Mouse (Mus musculus): ENCODE data around the gene Kcnj8. TPM values are rescaled to one million over a fixed set of nuclear protein-coding genes. Genes with fewer than 3 reads are reported as not detected.

The Kcnj8 gene
- polyA plus RNA-seq, 2 experiments, result 9.7 to 11.3 TPM

- ATAC-seq (ENCODE audit: low FRiP score, low read depth), result no peak
- no peak overlapping the region for H3K4me2 ChIP-seq (replicated peaks; ENCODE audit: low read depth, low read length, severe bottlenecking)
- H3K4me1 ChIP-seq (ENCODE audit: control insufficient read depth, insufficient read depth, low read length), result no peaks in the 10 kb centered on the region
- no peak for TF ChIP-seq POLR2A (IDR thresholded peaks at IDR 0.05; ENCODE audit: borderline replicate concordance, extremely low read depth, insufficient read depth, insufficient read length)
- WGBS, result 53% methylated on average over 4 of the region's 4 CpGs
- H3K9ac ChIP-seq (ENCODE audit: low read depth, low read length, severe bottlenecking), result no peak overlapping the region
- H3K4me3 ChIP-seq (replicated peaks; ENCODE audit: low read length), result no peak overlapping the region
- H3K27me3 ChIP-seq (ENCODE audit: control insufficient read depth, insufficient read depth, low read length), result no peaks in the 10 kb centered on the region
- H3K9me3 ChIP-seq (ENCODE audit: control insufficient read depth, low read length), result no peaks in the 10 kb centered on the region
- H3K36me3 ChIP-seq (ENCODE audit: control insufficient read depth, insufficient read depth, low read length), result no peaks in the 10 kb centered on the region
- DNase-seq (ENCODE audit: low spot score), result no peak
- H3K27ac ChIP-seq (replicated peaks; ENCODE audit: low read depth, low read length), result no peak overlapping the region
Observed at GRCm38 (mm10) chr6:142550871-142551270, 20.5 kb downstream of the Kcnj8 start.

- DNase-seq (ENCODE audit: low spot score), result no peak
- Histone ChIP-seq H3K27ac (replicated peaks; ENCODE audit: low read depth, low read length) (no peak overlapping the region), H3K4me3 (replicated peaks; ENCODE audit: low read length) (no peak overlapping the region), H3K36me3 (ENCODE audit: control insufficient read depth, insufficient read depth, low read length) (no peaks in the 10 kb centered on the region), H3K9ac (ENCODE audit: low read depth, low read length, severe bottlenecking) (no peak overlapping the region), H3K27me3 (ENCODE audit: control insufficient read depth, insufficient read depth, low read length) (no peaks in the 10 kb centered on the region), H3K4me2 (replicated peaks; ENCODE audit: low read depth, low read length, severe bottlenecking) (no peak overlapping the region), H3K9me3 (ENCODE audit: control insufficient read depth, low read length) (no peaks in the 10 kb centered on the region), H3K4me1 (ENCODE audit: control insufficient read depth, insufficient read depth, low read length) (no peaks in the 10 kb centered on the region; the same call in 1 of the 2 replicates)
- no peak for TF ChIP-seq POLR2A (IDR thresholded peaks at IDR 0.05; ENCODE audit: borderline replicate concordance, extremely low read depth, insufficient read depth, insufficient read length)
- ATAC-seq (ENCODE audit: low FRiP score, low read depth), result no peak
- 80% methylated on average over 2 of the region's 2 CpGs for WGBS
Observed at GRCm38 (mm10) chr6:142548377-142548776, 23.0 kb downstream of the Kcnj8 start.

- no peaks in the 10 kb centered on the region for H3K27me3 ChIP-seq (ENCODE audit: control insufficient read depth, insufficient read depth, low read length)
- no peak for TF ChIP-seq POLR2A (IDR thresholded peaks at IDR 0.05; ENCODE audit: borderline replicate concordance, extremely low read depth, insufficient read depth, insufficient read length)
- H3K4me1 ChIP-seq (ENCODE audit: control insufficient read depth, insufficient read depth, low read length), result no peaks in the 10 kb centered on the region; the same call in 1 of the 2 replicates
- H3K4me2 ChIP-seq (replicated peaks; ENCODE audit: low read depth, low read length, severe bottlenecking), result peak overlapping the region; percentile 34
- no peaks in the 10 kb centered on the region for H3K9me3 ChIP-seq (ENCODE audit: control insufficient read depth, low read length)
- H3K4me3 ChIP-seq (replicated peaks; ENCODE audit: low read length), result 0 out of 2 replicates have a peak overlapping the region, but pooled peaks have one; percentile 5
- DNase-seq (ENCODE audit: low spot score) (peak; percentile 25), ATAC-seq (ENCODE audit: low FRiP score, low read depth) (no peak; the same call in 1 of the 2 replicates)
- H3K27ac ChIP-seq (replicated peaks; ENCODE audit: low read depth, low read length), result 0 out of 2 replicates have a peak overlapping the region, but pooled peaks have one; percentile 19
- 51% methylated on average over 14 of the region's 14 CpGs for WGBS
- H3K36me3 ChIP-seq (ENCODE audit: control insufficient read depth, insufficient read depth, low read length), result no peaks in the 10 kb centered on the region
- no peak overlapping the region for H3K9ac ChIP-seq (ENCODE audit: low read depth, low read length, severe bottlenecking)
Observed at GRCm38 (mm10) chr6:142545132-142545531, 26.3 kb downstream of the Kcnj8 start.

GRCm38 (mm10) chr6:142543648-142544047 is 27.8 kb downstream of the Kcnj8 start:
- no peak overlapping the region for H3K27ac ChIP-seq (replicated peaks; ENCODE audit: low read depth, low read length)
- H3K4me1 ChIP-seq (ENCODE audit: control insufficient read depth, insufficient read depth, low read length), result no peaks in the 10 kb centered on the region; the same call in 1 of the 2 replicates
- no peak overlapping the region for H3K9ac ChIP-seq (ENCODE audit: low read depth, low read length, severe bottlenecking)
- no peaks in the 10 kb centered on the region for H3K36me3 ChIP-seq (ENCODE audit: control insufficient read depth, insufficient read depth, low read length)
- no peak for TF ChIP-seq POLR2A (IDR thresholded peaks at IDR 0.05; ENCODE audit: borderline replicate concordance, extremely low read depth, insufficient read depth, insufficient read length)
- H3K4me2 ChIP-seq (replicated peaks; ENCODE audit: low read depth, low read length, severe bottlenecking), result no peak overlapping the region
- 77% methylated on average over 4 of the region's 4 CpGs for WGBS
- no peak overlapping the region for H3K4me3 ChIP-seq (replicated peaks; ENCODE audit: low read length)
- H3K27me3 ChIP-seq (ENCODE audit: control insufficient read depth, insufficient read depth, low read length), result no peaks in the 10 kb centered on the region
- no peaks in the 10 kb centered on the region for H3K9me3 ChIP-seq (ENCODE audit: control insufficient read depth, low read length)
- ATAC-seq (ENCODE audit: low FRiP score, low read depth) (no peak), DNase-seq (ENCODE audit: low spot score) (no peak)

- 73% methylated on average over 6 of the region's 6 CpGs for WGBS
- DNase-seq (ENCODE audit: low spot score) (no peak), ATAC-seq (ENCODE audit: low FRiP score, low read depth) (no peak)
- H3K27ac ChIP-seq (replicated peaks; ENCODE audit: low read depth, low read length), result no peak overlapping the region
- no peaks in the 10 kb centered on the region for H3K36me3 ChIP-seq (ENCODE audit: control insufficient read depth, insufficient read depth, low read length)
- no peaks in the 10 kb centered on the region for H3K27me3 ChIP-seq (ENCODE audit: control insufficient read depth, insufficient read depth, low read length)
- no peak overlapping the region for H3K9ac ChIP-seq (ENCODE audit: low read depth, low read length, severe bottlenecking)
- no peak overlapping the region for H3K4me3 ChIP-seq (replicated peaks; ENCODE audit: low read length)
- H3K9me3 ChIP-seq (ENCODE audit: control insufficient read depth, low read length), result no peaks in the 10 kb centered on the region
- no peaks in the 10 kb centered on the region; the same call in 1 of the 2 replicates for H3K4me1 ChIP-seq (ENCODE audit: control insufficient read depth, insufficient read depth, low read length)
- no peak for TF ChIP-seq POLR2A (IDR thresholded peaks at IDR 0.05; ENCODE audit: borderline replicate concordance, extremely low read depth, insufficient read depth, insufficient read length)
- H3K4me2 ChIP-seq (replicated peaks; ENCODE audit: low read depth, low read length, severe bottlenecking), result no peak overlapping the region
Observed at GRCm38 (mm10) chr6:142542800-142543175, 28.6 kb downstream of the Kcnj8 start.

All from limb, embryonic 14.5 days (tissue).